Mouse (Mus musculus): ENCODE data around the gene Adap2. TPM values are rescaled to one million over a fixed set of nuclear protein-coding genes. Genes with fewer than 3 reads are reported as not detected.
A peak's percentile ranks its signal among the peaks of the same experiment; 100 is the strongest.

Adap2 gene
- polyA plus RNA-seq, 1 experiment from 2014 or later: 2.0 TPM

GRCm38 (mm10) chr11:80208860-80209800 is 55.2 kb downstream of the Adap2 start, which contains the start of gene Rhot1:
Gene Rhot1, plus strand, starts transcription at chr11:80209019.
- Histone ChIP-seq H3K27ac (peak within 1 kb of the TSS; percentile 92), H3K4me1 (peaks cover 8% of the 10 kb centered on the region), H3K4me3 (peak within 1 kb of the TSS; percentile 63), H3K36me3 (peaks cover 5% of the 10 kb centered on the region; the same call in 1 of the 2 replicates), H3K27me3 (no peaks in the 10 kb centered on the region), H3K9me3 (replicated peaks) (no peaks in the 10 kb centered on the region), H3K9ac (peak within 1 kb of the TSS; percentile 87), H3K4me2 (replicated peaks) (peak within 1 kb of the TSS; percentile 62)
- ATAC-seq (ENCODE audit: low FRiP score): peak; percentile 93
- WGBS: under 1% methylated on average over 78 of the region's 78 CpGs

GRCm38 (mm10) chr11:80210321-80210720 is 56.4 kb downstream of the Adap2 start:
- Histone ChIP-seq H3K4me1 (peaks cover 8% of the 10 kb centered on the region), H3K27ac (no peak overlapping the region), H3K36me3 (peaks cover 13% of the 10 kb centered on the region; the same call in 1 of the 2 replicates), H3K4me3 (peak overlapping the region; percentile 13; the same call in 1 of the 2 replicates), H3K9me3 (replicated peaks) (no peaks in the 10 kb centered on the region), H3K9ac (peak overlapping the region; percentile 41; the same call in 1 of the 2 replicates), H3K4me2 (replicated peaks) (peak overlapping the region; percentile 62), H3K27me3 (no peaks in the 10 kb centered on the region)
- no peak for ATAC-seq (ENCODE audit: low FRiP score)
- 52% methylated on average over 6 of the region's 6 CpGs for WGBS

GRCm38 (mm10) chr11:80212282-80212681 is 58.4 kb downstream of the Adap2 start:
- peaks cover 8% of the 10 kb centered on the region for H3K4me1 ChIP-seq
- no peak overlapping the region for H3K4me2 ChIP-seq (replicated peaks)
- WGBS: 96% methylated on average over 2 of the region's 2 CpGs
- H3K27ac ChIP-seq: no peak overlapping the region
- no peaks in the 10 kb centered on the region for H3K9me3 ChIP-seq (replicated peaks)
- H3K36me3 ChIP-seq: peaks cover 15% of the 10 kb centered on the region; the same call in 1 of the 2 replicates
- H3K9ac ChIP-seq: no peak overlapping the region
- no peak overlapping the region for H3K4me3 ChIP-seq
- no peak for ATAC-seq (ENCODE audit: low FRiP score)
- H3K27me3 ChIP-seq: no peaks in the 10 kb centered on the region

GRCm38 (mm10) chr11:80215291-80215690 is 61.4 kb downstream of the Adap2 start:
- 88% methylated on average over 3 of the region's 3 CpGs for WGBS
- H3K4me3 ChIP-seq: no peak overlapping the region
- no peak overlapping the region for H3K9ac ChIP-seq
- H3K9me3 ChIP-seq (replicated peaks): no peaks in the 10 kb centered on the region
- H3K27me3 ChIP-seq: no peaks in the 10 kb centered on the region
- peaks cover 22% of the 10 kb centered on the region; the same call in 1 of the 2 replicates for H3K36me3 ChIP-seq
- peaks cover 3% of the 10 kb centered on the region for H3K4me1 ChIP-seq
- ATAC-seq (ENCODE audit: low FRiP score): no peak
- no peak overlapping the region for H3K4me2 ChIP-seq (replicated peaks)
- H3K27ac ChIP-seq: no peak overlapping the region

GRCm38 (mm10) chr11:80218657-80219293 is 64.9 kb downstream of the Adap2 start:
- H3K4me3 ChIP-seq: no peak overlapping the region
- H3K9me3 ChIP-seq (replicated peaks): no peaks in the 10 kb centered on the region
- no peaks in the 10 kb centered on the region for H3K27me3 ChIP-seq
- ATAC-seq (ENCODE audit: low FRiP score): no peak
- peaks cover 31% of the 10 kb centered on the region for H3K36me3 ChIP-seq
- 89% methylated on average over 11 of the region's 11 CpGs for WGBS
- H3K9ac ChIP-seq: no peak overlapping the region
- H3K4me2 ChIP-seq (replicated peaks): no peak overlapping the region
- H3K27ac ChIP-seq: no peak overlapping the region
- no peaks in the 10 kb centered on the region for H3K4me1 ChIP-seq

Other genes with a start within 250 kb of the Adap2 start
- gene Utp6, start 191.7 kb upstream of the Adap2 start, polyA plus RNA-seq (2016; fragmentation: Nextera tagmentation; extraction: Ambion mirVana): 50.6 and 66.1 TPM in 2 replicates
- gene Suz12, start 161.0 kb upstream of the Adap2 start, polyA plus RNA-seq (2016; fragmentation: Nextera tagmentation; extraction: Ambion mirVana): 26.3 and 26.4 TPM in 2 replicates
- 29.9 and 30.1 TPM in 2 replicates for gene Crlf3, start 73.1 kb upstream of the Adap2 start, polyA plus RNA-seq (2016; fragmentation: Nextera tagmentation; extraction: Ambion mirVana)
- 11.1 and 11.7 TPM in 2 replicates for gene Atad5, start 64.7 kb upstream of the Adap2 start, polyA plus RNA-seq (2016; fragmentation: Nextera tagmentation; extraction: Ambion mirVana)
- gene Tefm, start 11.9 kb upstream of the Adap2 start, polyA plus RNA-seq (2016; fragmentation: Nextera tagmentation; extraction: Ambion mirVana): 23.6 and 26.4 TPM in 2 replicates
- gene Rnf135, start 29.7 kb downstream of the Adap2 start, polyA plus RNA-seq (2016; fragmentation: Nextera tagmentation; extraction: Ambion mirVana): 5.6 and 6.5 TPM in 2 replicates
- 70.8 and 74.2 TPM in 2 replicates for gene Rhot1, start 54.9 kb downstream of the Adap2 start, polyA plus RNA-seq (2016; fragmentation: Nextera tagmentation; extraction: Ambion mirVana)
- gene Rhbdl3, start 146.8 kb downstream of the Adap2 start, polyA plus RNA-seq (2016; fragmentation: Nextera tagmentation; extraction: Ambion mirVana): 28.4 and 32.3 TPM in 2 replicates
- 28.7 and 31.4 TPM in 2 replicates for gene 5730455P16Rik, start 223.9 kb downstream of the Adap2 start, polyA plus RNA-seq (2016; fragmentation: Nextera tagmentation; extraction: Ambion mirVana)
- gene Zfp207, start 229.2 kb downstream of the Adap2 start, polyA plus RNA-seq (2016; fragmentation: Nextera tagmentation; extraction: Ambion mirVana): 265 TPM in 2 replicates

Data from hindbrain, embryonic 12.5 days (tissue).